Mouse (Mus musculus) gastrocnemius, postnatal 36 days (tissue): ENCODE results near the gene Arfgef2. TPM values are rescaled to one million over a fixed set of nuclear protein-coding genes. Genes with fewer than 3 reads are reported as not detected.

Experiments
- DNase-seq, 2 experiments: peaks; one replicate each; pipeline ENCODE4 v3.0.0; 2022
- intact Hi-C: fragments of 180-260 bp; cut with DNase I; formaldehyde crosslinking; loops from one replicate; pipeline ENCODE4 v1.15.1; 2025
- total RNA-seq, 2 experiments: library from RNA; stranded (reverse); gene quantifications; 2 replicates each; pipeline ENCODE4 v1.2.3; 2021

Arfgef2 gene
- total RNA-seq, 2 experiments from 2014 or later, result 24.3 to 27.5 TPM

DNA sequence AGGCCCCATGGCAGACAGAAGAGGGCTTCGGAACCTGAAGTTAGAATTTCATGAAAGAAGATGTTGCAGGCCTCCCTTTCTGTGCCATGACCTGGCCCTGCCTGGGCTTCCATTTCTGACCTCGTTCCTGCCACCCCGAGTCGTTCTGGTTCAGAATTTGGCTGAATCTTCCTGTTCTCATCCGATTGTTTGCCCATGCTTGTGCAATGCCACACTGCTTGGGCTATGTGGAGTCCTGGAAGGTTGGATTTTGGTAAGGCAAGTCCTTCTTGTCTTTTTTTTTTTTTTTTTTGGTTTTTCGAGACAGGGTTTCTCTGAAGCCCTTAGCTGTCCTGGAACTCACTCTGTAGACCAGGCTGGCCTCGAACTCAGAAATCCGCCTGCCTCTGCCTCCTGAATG is 50.4 kb downstream of the Arfgef2 start:
- intact Hi-C loops, result loop anchor here (5.0 kb wide), 1 partner anchor 268 kb away; no protein-coding TSS in a partner anchor
- no peak for DNase-seq

- intact Hi-C loops, result loop anchor here (5.0 kb wide), 1 partner anchor 269 kb away; no protein-coding TSS in a partner anchor
- DNase-seq, result no peak
Observed at GRCm38 (mm10) chr2:166856366-166856765, 51.0 kb downstream of the Arfgef2 start.

DNA sequence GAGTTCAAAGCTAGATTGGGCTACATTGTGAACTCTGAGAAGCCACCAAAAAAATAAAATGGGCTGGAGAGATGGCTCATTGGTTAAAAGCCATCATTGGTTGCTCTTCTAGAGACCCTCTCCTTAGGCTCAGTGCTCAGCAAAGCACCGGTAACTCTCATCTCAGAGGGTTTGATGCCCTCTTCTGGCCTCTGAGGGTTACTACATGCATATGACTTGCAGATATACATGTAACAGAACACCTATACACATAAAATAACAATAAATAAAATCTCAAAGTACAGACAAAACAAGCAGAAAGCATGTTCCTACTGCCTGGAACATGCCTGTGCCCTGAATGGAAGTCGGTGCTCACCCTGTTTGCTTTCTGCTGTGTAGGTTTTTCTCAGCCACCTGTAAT is 51.7 kb downstream of the Arfgef2 start:
- DNase-seq, result no peak
- intact Hi-C loops, result loop anchor here (5.0 kb wide), 1 partner anchor 270 kb away; no protein-coding TSS in a partner anchor

GRCm38 (mm10) chr2:166859214-166859613 is 53.8 kb downstream of the Arfgef2 start:
- intact Hi-C loops, result loop anchor here (5.0 kb wide), 1 partner anchor 272 kb away; no protein-coding TSS in a partner anchor
- no peak for DNase-seq

DNA sequence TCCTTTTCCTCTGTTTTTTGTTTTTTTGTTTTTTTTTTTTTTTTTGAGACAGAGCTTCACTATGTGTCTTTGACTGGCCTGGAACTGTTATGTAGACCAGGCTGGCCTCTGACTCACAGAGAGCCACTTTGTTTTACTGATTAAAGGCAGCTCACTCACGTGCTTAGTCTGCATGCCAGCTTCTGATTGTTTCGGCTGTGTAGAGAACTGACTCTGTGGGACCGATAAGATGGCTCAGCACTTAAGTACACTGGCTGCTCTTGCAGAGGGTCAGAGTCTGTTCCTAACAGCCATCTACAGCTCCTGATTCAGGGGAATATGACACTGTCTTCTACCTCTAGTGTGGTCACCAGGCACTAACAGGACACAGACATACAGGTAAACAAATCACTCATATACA is 57.1 kb downstream of the Arfgef2 start:
- no peak for DNase-seq
- intact Hi-C loops, result no loop called here

- intact Hi-C loops, result no loop called here
- DNase-seq, result no peak
Observed at GRCm38 (mm10) chr2:166865476-166865875, 60.1 kb downstream of the Arfgef2 start.

DNA sequence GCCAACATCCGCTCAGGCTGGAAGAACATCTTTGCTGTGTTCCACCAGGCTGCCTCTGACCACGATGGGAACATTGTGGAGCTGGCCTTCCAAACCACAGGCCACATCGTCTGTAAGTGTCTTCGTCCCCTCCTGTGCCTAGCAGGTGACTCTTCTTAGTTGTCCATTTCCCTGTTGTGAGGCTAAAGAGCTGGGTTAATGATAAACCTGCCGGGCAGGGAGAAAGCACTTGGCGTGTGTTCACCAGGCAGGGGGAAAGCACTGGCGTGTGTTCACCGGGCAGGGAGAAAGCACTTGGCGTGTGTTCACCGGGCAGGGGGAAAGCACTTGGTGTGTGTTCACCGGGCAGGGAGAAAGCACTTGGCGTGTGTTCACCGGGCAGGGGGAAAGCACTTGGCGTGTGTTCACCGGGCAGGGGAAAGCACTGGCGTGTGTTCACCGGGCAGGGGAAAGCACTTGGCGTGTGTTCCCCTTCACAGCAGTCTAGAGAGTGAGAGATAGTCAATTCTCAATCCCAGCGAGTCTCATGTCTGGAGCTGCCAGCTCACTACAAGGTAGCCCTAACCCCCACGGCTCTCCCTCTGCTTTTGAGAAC is 65.0 kb downstream of the Arfgef2 start:
- DNase-seq, result no peak
- intact Hi-C loops, result no loop called here

GRCm38 (mm10) chr2:166870899-166871298 is 65.5 kb downstream of the Arfgef2 start:
- intact Hi-C loops, result no loop called here
- no peak for DNase-seq

GRCm38 (mm10) chr2:166874675-166875280 is 69.4 kb downstream of the Arfgef2 start:
- DNase-seq, result no peak
- intact Hi-C loops, result no loop called here

- intact Hi-C loops, result no loop called here
- no peak for DNase-seq
Observed at GRCm38 (mm10) chr2:166875561-166875960, 70.2 kb downstream of the Arfgef2 start.

DNA sequence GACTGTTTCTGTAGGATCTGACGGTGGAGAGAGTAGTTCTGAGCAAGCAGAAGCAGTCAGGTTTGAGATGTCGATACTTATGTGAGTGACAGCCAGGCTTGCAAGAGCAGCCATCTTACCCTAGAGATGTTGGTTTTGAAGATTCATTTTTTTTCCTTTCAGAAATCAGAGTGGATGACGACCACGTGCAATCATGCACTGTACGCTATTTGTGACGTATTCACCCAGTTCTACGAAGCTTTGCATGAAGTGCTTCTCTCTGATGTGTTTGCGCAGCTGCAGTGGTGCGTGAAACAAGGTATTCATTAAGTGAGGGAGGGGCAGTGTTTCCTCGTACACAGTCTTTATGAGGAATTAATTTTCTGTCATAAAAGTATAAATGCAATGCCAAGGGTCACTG is 70.9 kb downstream of the Arfgef2 start:
- no peak for DNase-seq
- intact Hi-C loops, result no loop called here

- no peak for DNase-seq
- intact Hi-C loops, result no loop called here
Observed at GRCm38 (mm10) chr2:166885066-166885465, 79.7 kb downstream of the Arfgef2 start.

- intact Hi-C loops, result no loop called here
- DNase-seq, result no peak
Observed at GRCm38 (mm10) chr2:166885619-166886018, 80.2 kb downstream of the Arfgef2 start.

DNA sequence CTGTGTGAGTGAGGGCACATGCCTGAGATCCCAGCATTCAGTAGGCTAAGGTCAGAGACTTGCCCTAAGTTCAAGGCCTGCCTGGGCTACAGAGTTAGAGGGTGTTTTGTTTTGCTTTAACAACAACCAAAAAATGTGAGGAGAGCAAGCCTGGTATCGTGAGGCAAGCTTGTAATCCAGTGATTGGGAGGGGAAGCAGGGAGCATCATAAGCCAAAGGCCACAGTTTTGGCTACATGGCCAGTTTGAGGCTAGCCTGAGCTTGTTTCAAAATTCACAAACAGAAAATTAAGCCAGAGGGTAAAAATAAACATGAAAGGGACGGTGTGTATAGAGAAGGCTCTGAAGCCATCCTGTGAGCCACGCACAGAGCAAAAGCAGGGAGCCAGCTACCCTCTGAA is 80.8 kb downstream of the Arfgef2 start:
- DNase-seq, result no peak
- intact Hi-C loops, result no loop called here

DNA sequence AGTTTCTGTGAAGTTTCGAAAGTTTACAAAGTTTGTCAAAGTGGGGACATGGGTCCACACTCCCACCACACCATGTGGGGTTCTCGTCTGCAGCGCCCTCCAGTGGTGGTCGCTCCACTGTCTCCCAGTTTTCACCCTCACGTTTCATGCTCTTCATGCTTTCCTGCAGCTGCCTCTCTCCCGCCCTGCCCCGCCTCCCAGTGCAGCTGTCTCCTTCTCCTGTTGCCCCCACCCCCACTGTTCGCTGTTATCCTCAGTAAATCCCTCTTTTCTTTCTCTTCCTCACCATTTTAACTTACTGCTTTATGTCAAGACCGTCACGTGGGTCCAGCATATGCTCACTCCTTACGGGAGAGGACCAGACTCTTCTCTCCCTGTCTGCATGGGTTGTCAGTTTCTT is 82.4 kb downstream of the Arfgef2 start:
- intact Hi-C loops, result no loop called here
- no peak for DNase-seq

DNA sequence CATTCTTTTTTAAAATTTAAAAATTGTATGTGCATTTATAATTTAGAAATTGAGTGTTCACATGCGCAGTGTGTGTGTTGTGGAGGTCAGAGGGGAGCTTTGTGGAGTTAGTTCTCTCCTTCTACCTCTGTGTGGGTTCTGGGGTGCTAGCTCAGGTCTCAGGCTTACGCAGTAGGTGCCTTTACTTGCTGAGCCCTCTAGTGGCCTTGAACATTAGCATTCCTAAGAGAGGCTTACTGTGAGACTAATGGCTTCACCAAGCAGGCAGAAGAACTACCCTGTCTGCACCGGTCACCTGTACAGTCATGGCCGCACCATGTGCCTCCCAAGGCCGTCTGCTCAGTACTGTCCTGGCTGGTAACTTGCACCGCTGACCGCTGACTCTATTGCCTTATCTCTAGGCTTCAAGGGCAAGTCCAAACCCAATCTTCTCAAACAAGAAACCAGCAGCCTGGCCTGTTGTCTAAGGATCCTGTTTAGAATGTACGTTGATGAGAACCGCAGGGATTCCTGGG is 86.0 kb downstream of the Arfgef2 start:
- intact Hi-C loops, result no loop called here
- no peak for DNase-seq

- no peak for DNase-seq
- intact Hi-C loops, result no loop called here
Observed at GRCm38 (mm10) chr2:166892158-166892680, 86.8 kb downstream of the Arfgef2 start.

GRCm38 (mm10) chr2:166893036-166893435 is 87.6 kb downstream of the Arfgef2 start:
- no peak for DNase-seq
- intact Hi-C loops, result no loop called here

DNA sequence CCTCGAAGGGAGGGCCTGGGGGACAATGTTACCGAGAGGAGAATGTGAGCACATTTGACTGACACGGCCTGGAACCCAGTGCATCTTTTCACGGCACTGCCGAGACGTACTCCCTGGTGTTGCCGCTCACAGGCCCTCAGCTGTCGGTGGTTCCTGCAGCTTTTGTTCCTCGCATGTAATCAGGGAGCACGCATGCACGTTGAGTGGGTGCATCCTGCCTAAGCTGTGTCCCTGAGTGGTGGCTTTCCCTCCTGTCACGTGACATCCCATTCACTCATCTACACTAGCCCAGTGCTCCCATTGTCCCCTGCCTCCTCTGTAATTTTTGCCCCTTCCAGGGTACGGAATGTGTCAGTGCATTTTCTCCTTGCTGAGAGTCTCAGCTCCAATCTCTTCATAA is 91.0 kb downstream of the Arfgef2 start:
- intact Hi-C loops, result no loop called here
- DNase-seq, result no peak

GRCm38 (mm10) chr2:166896974-166897373 is 91.6 kb downstream of the Arfgef2 start:
- DNase-seq, result no peak
- intact Hi-C loops, result no loop called here

GRCm38 (mm10) chr2:166899161-166899560 is 93.8 kb downstream of the Arfgef2 start:
- no peak for DNase-seq
- intact Hi-C loops, result no loop called here

- DNase-seq, result no peak
- intact Hi-C loops, result no loop called here
Observed at GRCm38 (mm10) chr2:166899746-166900145, 94.4 kb downstream of the Arfgef2 start.
